Mouse (Mus musculus) stomach, embryonic 16.5 days (tissue): ENCODE measurements at regions not wholly inside any gene's neighbourhood (a gene's known extent, or its start where the extent isn't known, plus 50 kb on each side); places are given as distances from the start of the nearest gene placed in this dataset.

Experiments used
- ATAC-seq: fragments of 200-750 bp; cut with Nextera tagmentation; 2 replicates; pipeline ENCODE4 v1.8.0; 2017; ENCODE audit warnings: moderate number of reproducible peaks, moderate TSS enrichment; ENCODE audit not compliant: insufficient read depth, low FRiP score
- H3K27ac ChIP-seq: fragments of 300-500 bp; sonication (generic); 2 replicates; pipeline ENCODE4 v1.5.1; 2014; ENCODE audit warnings: low read length
- H3K27me3 ChIP-seq: fragments of 300-500 bp; sonication (generic); 2 replicates; pipeline ENCODE4 v1.6.1; 2014; ENCODE audit warnings: low read length, control low read depth, mixed read lengths; ENCODE audit not compliant: control insufficient read depth, insufficient read depth
- H3K36me3 ChIP-seq: fragments of 300-500 bp; sonication (generic); 2 replicates; pipeline ENCODE4 v1.6.1; 2014; ENCODE audit warnings: low read length; ENCODE audit not compliant: control insufficient read depth, insufficient read depth
- H3K4me1 ChIP-seq: fragments of 300-500 bp; sonication (generic); 2 replicates; pipeline ENCODE4 v1.6.1; 2014; ENCODE audit warnings: low read length, control low read depth, mixed read lengths; ENCODE audit not compliant: control insufficient read depth, insufficient read depth
- H3K4me2 ChIP-seq: fragments of 300-500 bp; sonication (generic); 2 replicates; pipeline ENCODE4 v1.6.1; 2014; ENCODE audit warnings: low read depth, low read length, mixed read lengths
- H3K4me3 ChIP-seq: fragments of 300-500 bp; sonication (generic); replicated peaks from 2 replicates; pipeline ENCODE4 v1.5.1; 2014; ENCODE audit warnings: mild to moderate bottlenecking, low read length
- H3K9ac ChIP-seq: fragments of 300-500 bp; sonication (generic); 2 replicates; pipeline ENCODE4 v1.6.1; 2014; ENCODE audit warnings: low read length
- H3K9me3 ChIP-seq: fragments of 300-500 bp; sonication (generic); replicated peaks from 2 replicates; pipeline ENCODE4 v1.6.1; 2016; ENCODE audit warnings: low read length, control low read depth; ENCODE audit not compliant: control insufficient read depth
- WGBS: fragments of 180-500 bp; shearing (Covaris S2); extraction: QIAGEN DNeasy Blood & Tissue Kit; methylation state at CpG from one replicate; pipeline ENCODE4 v1.1.7; 2014; 5-methylcytosine and 5-hydroxymethylcytosine counted together

- Histone ChIP-seq H3K27me3 (no peaks in the 10 kb centered on the region), H3K27ac (no peak overlapping the region), H3K4me2 (no peak overlapping the region), H3K9ac (no peak overlapping the region), H3K36me3 (no peaks in the 10 kb centered on the region), H3K4me1 (0 out of 2 replicates have a peak, but pooled peaks cover 2% of the 10 kb centered on the region), H3K9me3 (no peaks in the 10 kb centered on the region), H3K4me3 (no peak overlapping the region)
- WGBS = 53% methylated on average over 5 of the region's 5 CpGs
- no peak for ATAC-seq
Measured at GRCm38 (mm10) chr4:47608673-47609072, 134.2 kb downstream of the Sec61b start.

DNA sequence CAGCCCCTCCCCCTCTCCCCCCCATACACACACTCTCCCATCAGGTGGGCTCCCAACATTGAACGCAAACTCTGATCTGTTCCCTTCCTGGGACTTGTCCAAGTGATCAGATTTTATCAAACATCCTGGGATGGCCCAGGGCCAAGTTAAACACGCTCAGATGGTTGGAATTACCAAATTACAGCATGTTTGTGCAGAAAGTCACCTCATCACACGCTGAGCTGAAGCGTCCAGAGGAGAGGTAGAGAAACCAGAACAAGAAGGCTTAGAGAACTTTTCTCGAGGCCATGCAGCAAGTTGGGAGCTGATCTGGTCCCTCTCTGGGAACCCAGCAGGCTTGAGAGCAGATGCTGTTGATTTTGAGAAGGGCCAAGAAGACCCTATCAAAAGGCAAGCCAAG lies 136.5 kb downstream of the Sec61b start:
- Histone ChIP-seq H3K27me3 (no peaks in the 10 kb centered on the region), H3K4me1 (0 out of 2 replicates have a peak, but pooled peaks cover 2% of the 10 kb centered on the region), H3K36me3 (no peaks in the 10 kb centered on the region), H3K27ac (no peak overlapping the region), H3K9me3 (no peaks in the 10 kb centered on the region), H3K4me2 (no peak overlapping the region), H3K4me3 (no peak overlapping the region), H3K9ac (no peak overlapping the region; the same call in 1 of the 2 replicates)
- 43% methylated on average over 5 of the region's 5 CpGs for WGBS
- no peak for ATAC-seq

DNA sequence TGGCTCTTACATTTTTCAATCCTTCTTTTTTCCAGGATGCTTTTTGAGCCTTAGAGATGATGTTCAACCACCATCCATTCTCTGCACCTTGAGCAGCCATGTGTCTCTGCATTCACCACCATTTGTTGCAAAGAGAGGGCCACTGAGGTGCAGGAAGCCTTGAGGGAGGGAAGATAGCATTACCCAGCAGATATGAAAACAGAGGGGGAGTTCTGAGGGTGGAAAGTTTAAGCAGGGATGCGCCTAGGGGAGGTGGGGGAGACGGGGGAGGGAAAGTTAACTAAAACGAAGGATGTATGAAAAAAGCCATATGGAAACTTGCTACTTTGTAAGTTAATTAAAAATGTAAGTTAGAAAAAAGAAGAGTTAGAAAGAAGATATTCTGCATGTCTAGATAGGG lies 142.1 kb downstream of the Sec61b start:
- no peak overlapping the region for H3K9ac ChIP-seq
- H3K4me1 ChIP-seq = no peaks in the 10 kb centered on the region
- WGBS = 73% methylated on average over 3 of the region's 3 CpGs
- no peaks in the 10 kb centered on the region for H3K27me3 ChIP-seq
- no peaks in the 10 kb centered on the region for H3K36me3 ChIP-seq
- no peak overlapping the region for H3K4me3 ChIP-seq
- H3K27ac ChIP-seq = no peak overlapping the region
- H3K9me3 ChIP-seq = no peaks in the 10 kb centered on the region
- H3K4me2 ChIP-seq = no peak overlapping the region
- ATAC-seq = no peak

DNA sequence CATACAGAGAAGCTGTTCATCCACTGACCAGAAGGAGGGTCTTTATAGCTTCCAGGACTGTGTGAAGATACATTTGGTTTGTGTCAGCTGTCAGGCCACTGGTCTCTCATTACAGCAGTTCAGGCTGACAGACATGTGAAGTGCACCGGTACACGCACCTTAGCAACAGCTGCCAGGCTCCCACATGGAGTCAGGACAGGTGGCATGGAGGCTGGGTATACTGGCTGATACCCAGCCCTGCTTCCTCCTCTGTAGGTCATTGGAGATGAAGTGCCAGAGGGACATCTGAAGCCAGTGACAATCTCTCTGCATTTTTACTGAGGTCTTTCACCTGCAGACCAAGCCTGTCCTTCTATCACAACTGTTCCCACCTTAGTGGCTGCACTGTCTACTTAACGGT lies 146.2 kb downstream of the Sec61b start:
- no peak overlapping the region for H3K27ac ChIP-seq
- no peak for ATAC-seq
- H3K4me2 ChIP-seq = no peak overlapping the region
- H3K4me3 ChIP-seq = no peak overlapping the region
- WGBS = 80% methylated on average over 3 of the region's 3 CpGs
- no peaks in the 10 kb centered on the region for H3K9me3 ChIP-seq
- H3K27me3 ChIP-seq = no peaks in the 10 kb centered on the region
- no peak overlapping the region for H3K9ac ChIP-seq
- no peaks in the 10 kb centered on the region for H3K4me1 ChIP-seq
- no peaks in the 10 kb centered on the region for H3K36me3 ChIP-seq

- H3K9ac ChIP-seq = no peak overlapping the region
Measured at GRCm38 (mm10) chr4:47622851-47623743, 148.6 kb downstream of the Sec61b start.

DNA sequence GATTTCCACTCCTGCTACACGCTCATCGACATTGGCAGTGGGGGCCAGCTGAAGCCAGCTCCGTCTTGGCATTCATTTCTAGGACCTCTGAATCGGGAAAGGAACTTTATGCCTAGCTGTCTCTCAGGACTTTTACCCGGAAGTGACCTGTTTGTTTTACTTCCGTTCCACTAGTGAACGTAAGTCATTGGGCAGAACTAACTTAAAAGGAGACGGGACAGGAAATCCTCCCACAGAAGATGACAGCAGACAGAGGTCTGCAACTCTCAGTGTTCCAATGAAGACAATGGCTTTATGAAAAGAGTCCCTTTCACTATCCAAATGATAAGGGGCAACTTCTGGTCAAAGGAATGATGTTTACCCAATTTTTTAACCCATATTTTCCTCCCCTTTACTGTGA lies 155.5 kb downstream of the Sec61b start:
- Histone ChIP-seq H3K9me3 (no peaks in the 10 kb centered on the region), H3K27ac (no peak overlapping the region), H3K27me3 (no peaks in the 10 kb centered on the region), H3K4me2 (no peak overlapping the region), H3K36me3 (no peaks in the 10 kb centered on the region), H3K4me3 (no peak overlapping the region), H3K9ac (no peak overlapping the region), H3K4me1 (no peaks in the 10 kb centered on the region)
- ATAC-seq = no peak
- WGBS = 57% methylated on average over 8 of the region's 8 CpGs

More at GRCm38 (mm10) chr4:47622851-47623743, 148.6 kb downstream of the Sec61b start:
- Histone ChIP-seq H3K4me3 (no peak overlapping the region), H3K4me2 (no peak overlapping the region), H3K27me3 (no peaks in the 10 kb centered on the region), H3K27ac (no peak overlapping the region), H3K9me3 (no peaks in the 10 kb centered on the region), H3K36me3 (no peaks in the 10 kb centered on the region), H3K4me1 (no peaks in the 10 kb centered on the region)
- ATAC-seq = no peak
- WGBS = 86% methylated on average over 13 of the region's 13 CpGs

- Histone ChIP-seq H3K4me1 (no peaks in the 10 kb centered on the region), H3K9ac (no peak overlapping the region), H3K36me3 (no peaks in the 10 kb centered on the region), H3K9me3 (no peaks in the 10 kb centered on the region), H3K4me3 (no peak overlapping the region), H3K27me3 (no peaks in the 10 kb centered on the region), H3K4me2 (no peak overlapping the region), H3K27ac (no peak overlapping the region)
- no peak for ATAC-seq
- WGBS = 52% methylated on average over 1 of the region's 1 CpGs
Measured at GRCm38 (mm10) chr4:47630427-47630826, 156.0 kb downstream of the Sec61b start.

GRCm38 (mm10) chr4:47638876-47639494 lies 164.5 kb downstream of the Sec61b start:
- H3K27ac ChIP-seq = no peak overlapping the region
- H3K9ac ChIP-seq = no peak overlapping the region
- no peaks in the 10 kb centered on the region for H3K27me3 ChIP-seq
- 74% methylated on average over 10 of the region's 10 CpGs for WGBS
- no peak overlapping the region for H3K4me3 ChIP-seq
- no peaks in the 10 kb centered on the region for H3K4me1 ChIP-seq
- H3K36me3 ChIP-seq = no peaks in the 10 kb centered on the region
- no peaks in the 10 kb centered on the region for H3K9me3 ChIP-seq
- no peak overlapping the region for H3K4me2 ChIP-seq
- ATAC-seq = no peak

DNA sequence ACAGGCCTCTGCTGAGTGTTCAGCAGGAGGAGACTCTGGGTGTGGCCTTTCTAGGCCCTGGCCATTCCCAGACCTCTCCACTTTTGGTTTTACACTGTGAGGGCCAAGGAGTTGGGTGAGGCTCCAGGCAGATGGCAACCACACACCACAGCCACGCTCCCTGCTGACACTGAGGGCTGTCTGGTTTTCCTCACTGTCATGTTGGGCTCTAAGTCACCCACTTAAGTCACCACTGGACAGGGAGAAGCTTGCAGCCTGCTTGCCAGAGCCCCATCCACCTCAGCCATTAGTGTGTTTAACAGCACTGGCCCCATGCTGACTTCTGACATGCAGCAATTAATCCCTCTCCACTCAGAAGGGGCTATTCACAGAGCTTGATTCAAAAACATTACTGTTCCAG lies 170.6 kb downstream of the Sec61b start:
- H3K9me3 ChIP-seq = peaks cover 7% of the 10 kb centered on the region; the same call in 1 of the 2 replicates
- peak; percentile 56; the same call in 1 of the 2 replicates for ATAC-seq
- H3K4me2 ChIP-seq = no peak overlapping the region
- WGBS = 52% methylated on average over 1 of the region's 1 CpGs
- no peaks in the 10 kb centered on the region for H3K4me1 ChIP-seq
- H3K27ac ChIP-seq = no peak overlapping the region
- no peaks in the 10 kb centered on the region for H3K27me3 ChIP-seq
- no peak overlapping the region for H3K9ac ChIP-seq
- no peak overlapping the region for H3K4me3 ChIP-seq
- no peaks in the 10 kb centered on the region for H3K36me3 ChIP-seq
